Mouse (Mus musculus) bone marrow, adult 2 months (tissue): Measurements from ENCODE around the gene Lrrk1. TPM values are rescaled to one million over a fixed set of nuclear protein-coding genes. Genes with fewer than 3 reads are reported as not detected.

Experiments used
- H3K27ac ChIP-seq: fragments of 200-500 bp; 2 replicates; pipeline ENCODE4 v1.5.1; 2012; ENCODE audit warnings: low read depth, mild to moderate bottlenecking, control low read depth, inconsistent platforms, low read length; ENCODE audit not compliant: control insufficient read depth, poor library complexity, insufficient read depth
- H3K4me1 ChIP-seq: fragments of 200-500 bp; 2 replicates; pipeline ENCODE4 v1.6.1; 2011; ENCODE audit warnings: low read length; ENCODE audit not compliant: control insufficient read depth, insufficient read depth
- H3K4me3 ChIP-seq: fragments of 200-500 bp; replicated peaks from 2 replicates; pipeline ENCODE3; 2011; ENCODE audit warnings: mild to moderate bottlenecking, low read depth, low read length, control low read depth; ENCODE audit not compliant: control insufficient read depth
- CTCF ChIP-seq: fragments of 200-500 bp; IDR thresholded peaks from 2 replicates; pipeline ENCODE4 v1.5.1; 2011; ENCODE audit warnings: low read length, control low read depth; ENCODE audit not compliant: control insufficient read depth, insufficient read depth
- POLR2A ChIP-seq: fragments of 200-500 bp; IDR thresholded peaks from 2 replicates; pipeline ENCODE4 v1.6.1; 2011; ENCODE audit warnings: low read depth, mild to moderate bottlenecking, control low read depth, low read length, borderline replicate concordance; ENCODE audit not compliant: control insufficient read depth
- WGBS: fragments of 180-500 bp; shearing (Covaris S2); methylation state at CpG from one replicate; pipeline ENCODE4 v1.1.7; 2018; 5-methylcytosine and 5-hydroxymethylcytosine counted together
- polyA plus RNA-seq: library from polyadenylated mRNA; stranded (reverse); fragments of >200 nt; gene quantifications from 2 replicates; pipeline ENCODE4 v1.2.4, GENCODE M21; 2011; ENCODE audit warnings: low replicate concordance; ENCODE audit not compliant: missing spikeins, insufficient read depth, insufficient read length

Lrrk1 gene
- polyA plus RNA-seq, 1 experiment, result 21.6 TPM

DNA sequence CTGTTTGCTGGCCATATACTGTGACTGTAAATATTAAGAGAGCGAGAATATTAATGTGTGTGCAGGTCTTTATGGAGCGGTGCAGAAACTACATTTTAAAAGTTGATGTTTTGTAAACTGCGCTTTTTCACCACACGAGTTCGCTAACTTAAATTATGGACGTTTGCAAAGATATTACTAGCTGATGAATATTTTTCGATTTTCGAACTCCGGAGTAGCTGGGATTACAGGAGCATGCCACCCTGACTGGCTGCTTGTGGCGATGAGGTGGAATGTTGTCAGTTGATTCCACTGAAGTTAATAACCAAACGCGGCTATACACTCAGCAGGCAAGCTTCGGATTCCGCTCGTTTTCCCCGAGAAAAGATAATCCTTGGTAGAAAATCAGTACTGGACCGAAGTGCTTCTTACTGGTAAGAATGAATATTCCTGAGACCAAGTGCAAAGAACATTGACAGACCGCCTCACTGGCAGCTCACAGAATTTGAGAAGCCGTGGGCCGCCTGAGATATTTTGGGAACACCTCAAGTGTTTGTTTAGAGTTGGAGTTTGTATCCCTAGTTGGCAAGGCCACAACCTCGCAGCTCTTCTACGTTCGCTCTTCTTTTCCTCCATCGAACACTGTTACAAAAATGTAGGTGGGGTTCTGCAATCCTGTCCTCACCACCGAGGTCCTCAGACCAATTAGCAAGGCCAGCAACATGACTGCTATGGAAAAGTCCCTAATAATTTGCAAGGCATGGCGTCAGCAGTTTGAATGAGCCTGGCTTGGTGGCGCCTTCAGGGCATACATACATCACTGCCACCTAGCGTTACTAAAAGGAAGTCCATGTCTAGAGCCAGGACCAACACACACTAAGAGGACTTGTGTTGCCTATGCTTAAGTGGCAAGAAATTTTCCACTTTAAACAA, 727 bp upstream of the Lrrk1 start:
- TF ChIP-seq CTCF, result peak; percentile 87
- no peak for TF ChIP-seq POLR2A
- 11% methylated on average over 28 of the region's 28 CpGs for WGBS
- H3K4me1 ChIP-seq, result no peaks in the 10 kb centered on the region; the same call in 1 of the 2 replicates
- no peak overlapping the region for H3K27ac ChIP-seq
- H3K4me3 ChIP-seq, result peak overlapping the region; percentile 77

- TF ChIP-seq POLR2A (no peak), CTCF (no peak)
- 2% methylated on average over 13 of the region's 13 CpGs for WGBS
- H3K4me3 ChIP-seq, result peak overlapping the region; percentile 77
- peak overlapping the region; percentile 65 for H3K27ac ChIP-seq
- H3K4me1 ChIP-seq, result no peaks in the 10 kb centered on the region; the same call in 1 of the 2 replicates
Measured at GRCm38 (mm10) chr7:66387419-66387812, 734 bp downstream of the Lrrk1 start.

- 91% methylated on average over 6 of the region's 6 CpGs for WGBS
- no peak overlapping the region for H3K4me3 ChIP-seq
- no peak overlapping the region for H3K27ac ChIP-seq
- H3K4me1 ChIP-seq, result no peaks in the 10 kb centered on the region; the same call in 1 of the 2 replicates
- TF ChIP-seq CTCF (no peak), POLR2A (no peak)
Measured at GRCm38 (mm10) chr7:66386411-66386810, 1.7 kb downstream of the Lrrk1 start.

- no peaks in the 10 kb centered on the region; the same call in 1 of the 2 replicates for H3K4me1 ChIP-seq
- no peak overlapping the region for H3K27ac ChIP-seq
- no peak for TF ChIP-seq CTCF
- no peak for TF ChIP-seq POLR2A
- 69% methylated on average over 12 of the region's 12 CpGs for WGBS
- H3K4me3 ChIP-seq, result no peak overlapping the region
Measured at GRCm38 (mm10) chr7:66385826-66386225, 2.3 kb downstream of the Lrrk1 start.

DNA sequence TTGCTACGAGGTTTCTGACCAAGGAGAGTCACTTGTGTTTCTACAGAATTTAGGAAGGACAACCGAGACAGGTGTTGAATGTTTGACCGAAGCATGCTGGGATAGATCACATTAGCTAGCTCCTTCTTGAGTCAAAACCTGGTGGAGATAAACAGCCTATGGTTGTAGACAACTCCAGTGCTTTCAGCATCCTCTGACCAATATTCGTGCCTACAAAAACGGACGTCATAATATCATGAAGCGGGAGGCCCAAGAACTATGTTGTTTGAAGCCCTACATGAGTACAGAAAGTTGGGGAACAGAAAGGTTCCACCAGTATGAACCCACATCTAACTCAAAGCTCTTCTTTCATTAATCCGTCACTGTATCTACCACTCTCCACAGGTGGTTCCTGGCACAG, 3.3 kb downstream of the Lrrk1 start:
- TF ChIP-seq CTCF, result no peak
- no peak for TF ChIP-seq POLR2A
- 69% methylated on average over 8 of the region's 8 CpGs for WGBS
- H3K27ac ChIP-seq, result no peak overlapping the region
- H3K4me1 ChIP-seq, result no peaks in the 10 kb centered on the region; the same call in 1 of the 2 replicates
- no peak overlapping the region for H3K4me3 ChIP-seq

- Histone ChIP-seq H3K4me1 (no peaks in the 10 kb centered on the region; the same call in 1 of the 2 replicates), H3K27ac (no peak overlapping the region; the same call in 1 of the 2 replicates), H3K4me3 (no peak overlapping the region)
- 3% methylated on average over 5 of the region's 5 CpGs for WGBS
- TF ChIP-seq POLR2A (no peak), CTCF (no peak)
Measured at GRCm38 (mm10) chr7:66384213-66384612, 3.9 kb downstream of the Lrrk1 start.

- no peak overlapping the region for H3K4me3 ChIP-seq
- TF ChIP-seq POLR2A, result no peak
- TF ChIP-seq CTCF, result no peak
- WGBS, result 71% methylated on average over 10 of the region's 10 CpGs
- no peaks in the 10 kb centered on the region; the same call in 1 of the 2 replicates for H3K4me1 ChIP-seq
- no peak overlapping the region for H3K27ac ChIP-seq
Measured at GRCm38 (mm10) chr7:66376560-66376959, 11.6 kb downstream of the Lrrk1 start.

GRCm38 (mm10) chr7:66375736-66376135, 12.4 kb downstream of the Lrrk1 start:
- Histone ChIP-seq H3K4me1 (no peaks in the 10 kb centered on the region; the same call in 1 of the 2 replicates), H3K4me3 (no peak overlapping the region), H3K27ac (no peak overlapping the region)
- no peak for TF ChIP-seq POLR2A
- no peak for TF ChIP-seq CTCF
- 70% methylated on average over 4 of the region's 4 CpGs for WGBS
